Mouse (Mus musculus): ENCODE measurements at regions not wholly inside any gene's neighbourhood (a gene's known extent, or its start where the extent isn't known, plus 50 kb on each side); places are given as distances from the start of the nearest gene placed in this dataset.

- no peak for DNase-seq (ENCODE audit: low read depth, low spot score)
Measured at GRCm38 (mm10) chr6:31217060-31217541, 181.4 kb upstream of the Mkln1 start.

- no peak for DNase-seq (ENCODE audit: low read depth, low spot score)
Measured at GRCm38 (mm10) chr6:31217641-31218138, 180.8 kb upstream of the Mkln1 start.

GRCm38 (mm10) chr6:31218139-31218750 is 180.3 kb upstream of the Mkln1 start:
- no peak for DNase-seq (ENCODE audit: low read depth, low spot score)

GRCm38 (mm10) chr6:31218880-31219279 is 179.7 kb upstream of the Mkln1 start:
- no peak for DNase-seq (ENCODE audit: low read depth, low spot score)

- no peak for DNase-seq (ENCODE audit: low read depth, low spot score)
Measured at GRCm38 (mm10) chr6:31219736-31220135, 178.8 kb upstream of the Mkln1 start.

GRCm38 (mm10) chr6:31220184-31220931 is 178.2 kb upstream of the Mkln1 start:
- DNase-seq (ENCODE audit: low read depth, low spot score): no peak

- no peak for DNase-seq (ENCODE audit: low read depth, low spot score)
Measured at GRCm38 (mm10) chr6:31221490-31221889, 177.0 kb upstream of the Mkln1 start.

GRCm38 (mm10) chr6:31222024-31222579 is 176.4 kb upstream of the Mkln1 start:
- no peak for DNase-seq (ENCODE audit: low read depth, low spot score)

GRCm38 (mm10) chr6:31227406-31227805 is 171.1 kb upstream of the Mkln1 start:
- no peak for DNase-seq (ENCODE audit: low read depth, low spot score)

- DNase-seq (ENCODE audit: low read depth, low spot score): no peak
Measured at GRCm38 (mm10) chr6:31228061-31228460, 170.5 kb upstream of the Mkln1 start.

- no peak for DNase-seq (ENCODE audit: low read depth, low spot score)
Measured at GRCm38 (mm10) chr6:31231821-31232220, 166.7 kb upstream of the Mkln1 start.

- DNase-seq (ENCODE audit: low read depth, low spot score): no peak
Measured at GRCm38 (mm10) chr6:31233252-31233993, 165.1 kb upstream of the Mkln1 start.

GRCm38 (mm10) chr6:31240051-31240450 is 158.5 kb upstream of the Mkln1 start:
- no peak for DNase-seq (ENCODE audit: low read depth, low spot score)

GRCm38 (mm10) chr6:31250526-31250925 is 148.0 kb upstream of the Mkln1 start:
- no peak for DNase-seq (ENCODE audit: low read depth, low spot score)

GRCm38 (mm10) chr6:31253251-31253935 is 145.1 kb upstream of the Mkln1 start:
- no peak for DNase-seq (ENCODE audit: low read depth, low spot score)

GRCm38 (mm10) chr6:31260645-31261345 is 137.7 kb upstream of the Mkln1 start:
- no peak for DNase-seq (ENCODE audit: low read depth, low spot score)

GRCm38 (mm10) chr6:31261797-31262540 is 136.6 kb upstream of the Mkln1 start:
- no peak for DNase-seq (ENCODE audit: low read depth, low spot score)

- no peak for DNase-seq (ENCODE audit: low read depth, low spot score)
Measured at GRCm38 (mm10) chr6:31262651-31263050, 135.9 kb upstream of the Mkln1 start.

GRCm38 (mm10) chr6:31263821-31264220 is 134.7 kb upstream of the Mkln1 start:
- DNase-seq (ENCODE audit: low read depth, low spot score): no peak

GRCm38 (mm10) chr6:31266441-31267040 is 132.0 kb upstream of the Mkln1 start:
- DNase-seq (ENCODE audit: low read depth, low spot score): no peak
